Mouse (Mus musculus): ENCODE results near the gene Gmip. TPM values are rescaled to one million over a fixed set of nuclear protein-coding genes. Genes with fewer than 3 reads are reported as not detected.

The Gmip gene
- polyA plus RNA-seq, 1 experiment from 2014 or later, result 7.3 TPM

GRCm38 (mm10) chr8:69804537-69804936 lies 3.9 kb upstream of the Gmip start:
- H3K4me2 ChIP-seq (ENCODE audit: low read length), result no peak overlapping the region
- ATAC-seq (ENCODE audit: insufficient number of reproducible peaks, insufficient read depth, low FRiP score, low read depth), result no peak
- H3K27me3 ChIP-seq (ENCODE audit: control insufficient read depth, insufficient read depth, low read length), result no peaks in the 10 kb centered on the region
- H3K9ac ChIP-seq (ENCODE audit: low read length), result no peak overlapping the region
- no peaks in the 10 kb centered on the region for H3K9me3 ChIP-seq (ENCODE audit: control insufficient read depth, low read length)
- 94% methylated on average over 6 of the region's 6 CpGs for WGBS
- no peak overlapping the region for H3K4me3 ChIP-seq (ENCODE audit: control insufficient read depth in 1 of 2, insufficient read depth in 1 of 2, low read depth in 1 of 2, low read length in 2 of 2)
- no peak overlapping the region for H3K27ac ChIP-seq (replicated peaks in 1 of 2; ENCODE audit: control insufficient read depth in 1 of 2, insufficient read depth in 1 of 2, low read depth in 2 of 2, low read length in 2 of 2)
- H3K4me1 ChIP-seq (ENCODE audit: control insufficient read depth in 2 of 2, insufficient read depth in 2 of 2, low read length in 2 of 2), result peaks cover 5% of the 10 kb centered on the region in 2 experiments; a peak in 3 of 4 replicates
- peaks cover 85% of the 10 kb centered on the region for H3K36me3 ChIP-seq (ENCODE audit: control insufficient read depth, insufficient read depth, low read length)

DNA sequence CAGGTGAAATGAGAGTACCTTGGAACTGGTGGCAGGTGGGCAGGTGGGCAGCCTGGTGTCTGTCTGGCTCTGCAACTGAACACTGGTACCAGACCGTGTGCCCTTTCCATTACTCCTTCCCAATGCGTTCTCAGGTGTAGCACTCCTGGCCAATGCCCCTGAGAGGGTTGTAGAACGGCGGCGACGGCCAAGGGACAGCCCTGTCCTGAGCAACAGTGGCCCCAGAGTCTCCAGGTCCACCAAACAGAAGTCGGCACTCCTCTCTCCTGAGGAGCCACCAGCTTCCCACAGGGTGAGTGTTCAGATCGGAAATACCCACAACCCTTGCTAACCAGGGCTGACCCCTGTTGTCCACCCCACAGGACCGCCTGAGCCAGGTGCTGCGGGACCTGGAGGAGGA lies 3.4 kb upstream of the Gmip start:
- Histone ChIP-seq H3K27ac (replicated peaks in 1 of 2; ENCODE audit: control insufficient read depth in 1 of 2, insufficient read depth in 1 of 2, low read depth in 2 of 2, low read length in 2 of 2) (no peak overlapping the region), H3K4me3 (ENCODE audit: control insufficient read depth in 1 of 2, insufficient read depth in 1 of 2, low read depth in 1 of 2, low read length in 2 of 2) (no peak overlapping the region), H3K4me1 (ENCODE audit: control insufficient read depth in 2 of 2, insufficient read depth in 2 of 2, low read length in 2 of 2) (peaks cover 5% of the 10 kb centered on the region in 2 experiments; a peak in 3 of 4 replicates), H3K4me2 (ENCODE audit: low read length) (no peak overlapping the region), H3K36me3 (ENCODE audit: control insufficient read depth, insufficient read depth, low read length) (peaks cover 79% of the 10 kb centered on the region), H3K27me3 (ENCODE audit: control insufficient read depth, insufficient read depth, low read length) (no peaks in the 10 kb centered on the region), H3K9me3 (ENCODE audit: control insufficient read depth, low read length) (no peaks in the 10 kb centered on the region), H3K9ac (ENCODE audit: low read length) (no peak overlapping the region)
- WGBS, result 90% methylated on average over 10 of the region's 10 CpGs
- ATAC-seq (ENCODE audit: insufficient number of reproducible peaks, insufficient read depth, low FRiP score, low read depth), result no peak

GRCm38 (mm10) chr8:69805491-69805890 lies 3.0 kb upstream of the Gmip start:
- peaks cover 5% of the 10 kb centered on the region in 2 experiments; a peak in 3 of 4 replicates for H3K4me1 ChIP-seq (ENCODE audit: control insufficient read depth in 2 of 2, insufficient read depth in 2 of 2, low read length in 2 of 2)
- no peak for ATAC-seq (ENCODE audit: insufficient number of reproducible peaks, insufficient read depth, low FRiP score, low read depth)

DNA sequence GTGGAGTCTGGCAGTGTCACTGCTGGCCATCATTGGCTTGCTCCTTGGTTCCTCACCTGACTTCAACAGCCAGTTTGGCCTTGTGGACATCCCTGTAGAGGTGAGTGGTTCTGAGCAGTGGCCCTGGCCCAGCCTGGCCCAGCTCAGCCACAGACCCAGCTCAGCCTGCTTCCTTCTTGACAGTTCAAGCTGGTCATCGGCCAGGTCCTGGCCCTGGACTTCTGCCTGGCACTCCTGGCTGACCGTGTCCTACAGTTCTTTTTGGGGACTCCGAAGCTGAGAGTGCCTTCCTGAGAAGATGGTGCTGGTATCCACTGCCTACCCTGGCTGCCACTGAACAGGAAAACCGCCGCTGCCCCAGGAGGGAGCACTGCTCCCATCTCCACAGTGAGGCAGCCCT lies 1.2 kb upstream of the Gmip start:
- Histone ChIP-seq H3K9me3 (ENCODE audit: control insufficient read depth, low read length) (no peaks in the 10 kb centered on the region), H3K4me3 (ENCODE audit: control insufficient read depth in 1 of 2, insufficient read depth in 1 of 2, low read depth in 1 of 2, low read length in 2 of 2) (no peak overlapping the region), H3K27me3 (ENCODE audit: control insufficient read depth, insufficient read depth, low read length) (no peaks in the 10 kb centered on the region), H3K36me3 (ENCODE audit: control insufficient read depth, insufficient read depth, low read length) (peaks cover 71% of the 10 kb centered on the region), H3K4me1 (ENCODE audit: control insufficient read depth in 2 of 2, insufficient read depth in 2 of 2, low read length in 2 of 2) (peaks cover 5% of the 10 kb centered on the region in 2 experiments; a peak in 3 of 4 replicates), H3K27ac (replicated peaks in 1 of 2; ENCODE audit: control insufficient read depth in 1 of 2, insufficient read depth in 1 of 2, low read depth in 2 of 2, low read length in 2 of 2) (no peak overlapping the region), H3K4me2 (ENCODE audit: low read length) (no peak overlapping the region), H3K9ac (ENCODE audit: low read length) (no peak overlapping the region)
- WGBS, result 95% methylated on average over 5 of the region's 5 CpGs
- no peak for ATAC-seq (ENCODE audit: insufficient number of reproducible peaks, insufficient read depth, low FRiP score, low read depth)

More at GRCm38 (mm10) chr8:69805491-69805890, 3.0 kb upstream of the Gmip start:
- peaks cover 78% of the 10 kb centered on the region for H3K36me3 ChIP-seq (ENCODE audit: control insufficient read depth, insufficient read depth, low read length)
- no peak overlapping the region for H3K4me2 ChIP-seq (ENCODE audit: low read length)
- H3K9me3 ChIP-seq (ENCODE audit: control insufficient read depth, low read length), result no peaks in the 10 kb centered on the region
- no peaks in the 10 kb centered on the region for H3K27me3 ChIP-seq (ENCODE audit: control insufficient read depth, insufficient read depth, low read length)
- 90% methylated on average over 9 of the region's 9 CpGs for WGBS
- H3K9ac ChIP-seq (ENCODE audit: low read length), result no peak overlapping the region
- H3K27ac ChIP-seq (replicated peaks in 1 of 2; ENCODE audit: control insufficient read depth in 1 of 2, insufficient read depth in 1 of 2, low read depth in 2 of 2, low read length in 2 of 2), result no peak overlapping the region
- H3K4me3 ChIP-seq (ENCODE audit: control insufficient read depth in 1 of 2, insufficient read depth in 1 of 2, low read depth in 1 of 2, low read length in 2 of 2), result no peak overlapping the region

- no peaks in the 10 kb centered on the region for H3K9me3 ChIP-seq (ENCODE audit: control insufficient read depth, low read length)
- H3K4me2 ChIP-seq (ENCODE audit: low read length), result peak overlapping the region; percentile 78
- H3K27me3 ChIP-seq (ENCODE audit: control insufficient read depth, insufficient read depth, low read length), result no peaks in the 10 kb centered on the region
- H3K4me3 ChIP-seq (ENCODE audit: control insufficient read depth in 1 of 2, insufficient read depth in 1 of 2, low read depth in 1 of 2, low read length in 2 of 2), result peak overlapping the region; percentile 59
- H3K36me3 ChIP-seq (ENCODE audit: control insufficient read depth, insufficient read depth, low read length), result peaks cover 66% of the 10 kb centered on the region
- ATAC-seq (ENCODE audit: insufficient number of reproducible peaks, insufficient read depth, low FRiP score, low read depth), result no peak
- peaks cover 5% of the 10 kb centered on the region in 2 experiments; a peak in 3 of 4 replicates for H3K4me1 ChIP-seq (ENCODE audit: control insufficient read depth in 2 of 2, insufficient read depth in 2 of 2, low read length in 2 of 2)
- H3K9ac ChIP-seq (ENCODE audit: low read length), result peak overlapping the region; percentile 68
- WGBS, result 4% methylated on average over 23 of the region's 23 CpGs
- H3K27ac ChIP-seq (replicated peaks in 1 of 2; ENCODE audit: control insufficient read depth in 1 of 2, insufficient read depth in 1 of 2, low read depth in 2 of 2, low read length in 2 of 2), result no peak overlapping the region
These were observed 455 bp downstream of the Gmip start for GRCm38 (mm10) chr8:69808864-69809403.

DNA sequence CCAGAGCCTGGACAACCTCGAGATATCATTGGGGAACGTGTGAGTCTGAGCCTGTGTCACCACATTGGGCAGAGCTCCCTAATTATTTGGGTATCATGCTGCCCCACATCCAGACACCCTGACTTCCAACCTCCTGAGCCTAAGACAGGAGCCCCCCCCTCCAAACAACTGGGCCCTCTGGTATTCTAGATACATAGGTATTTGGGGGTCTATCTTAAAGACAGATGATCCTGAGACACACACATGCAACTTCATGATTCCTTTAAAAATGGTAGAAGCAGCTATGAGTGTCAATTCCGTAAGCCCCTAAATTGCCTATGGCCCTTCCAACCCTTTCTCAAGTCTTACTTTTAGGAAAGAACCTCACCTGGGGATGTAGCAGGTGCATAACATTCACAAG lies 1.3 kb downstream of the Gmip start:
- Histone ChIP-seq H3K4me3 (ENCODE audit: control insufficient read depth in 1 of 2, insufficient read depth in 1 of 2, low read depth in 1 of 2, low read length in 2 of 2) (no peak overlapping the region), H3K36me3 (ENCODE audit: control insufficient read depth, insufficient read depth, low read length) (peaks cover 66% of the 10 kb centered on the region), H3K4me1 (ENCODE audit: control insufficient read depth in 2 of 2, insufficient read depth in 2 of 2, low read length in 2 of 2) (peaks cover 5% of the 10 kb centered on the region in 2 experiments; a peak in 3 of 4 replicates), H3K4me2 (ENCODE audit: low read length) (no peak overlapping the region), H3K9me3 (ENCODE audit: control insufficient read depth, low read length) (no peaks in the 10 kb centered on the region), H3K27ac (replicated peaks in 1 of 2; ENCODE audit: control insufficient read depth in 1 of 2, insufficient read depth in 1 of 2, low read depth in 2 of 2, low read length in 2 of 2) (no peak overlapping the region), H3K27me3 (ENCODE audit: control insufficient read depth, insufficient read depth, low read length) (no peaks in the 10 kb centered on the region), H3K9ac (ENCODE audit: low read length) (no peak overlapping the region)
- 38% methylated on average over 3 of the region's 3 CpGs for WGBS
- ATAC-seq (ENCODE audit: insufficient number of reproducible peaks, insufficient read depth, low FRiP score, low read depth), result no peak

GRCm38 (mm10) chr8:69814881-69815280 lies 6.4 kb downstream of the Gmip start:
- Histone ChIP-seq H3K4me3 (ENCODE audit: control insufficient read depth in 1 of 2, insufficient read depth in 1 of 2, low read depth in 1 of 2, low read length in 2 of 2) (no peak overlapping the region), H3K4me2 (ENCODE audit: low read length) (no peak overlapping the region), H3K4me1 (ENCODE audit: control insufficient read depth in 2 of 2, insufficient read depth in 2 of 2, low read length in 2 of 2) (peaks cover 0 to 4% of the 10 kb centered on the region in 2 experiments; a peak in 2 of 4 replicates), H3K9ac (ENCODE audit: low read length) (no peak overlapping the region), H3K27ac (replicated peaks in 1 of 2; ENCODE audit: control insufficient read depth in 1 of 2, insufficient read depth in 1 of 2, low read depth in 2 of 2, low read length in 2 of 2) (no peak overlapping the region), H3K9me3 (ENCODE audit: control insufficient read depth, low read length) (no peaks in the 10 kb centered on the region), H3K27me3 (ENCODE audit: control insufficient read depth, insufficient read depth, low read length) (no peaks in the 10 kb centered on the region), H3K36me3 (ENCODE audit: control insufficient read depth, insufficient read depth, low read length) (peaks cover 61% of the 10 kb centered on the region)
- no peak for ATAC-seq (ENCODE audit: insufficient number of reproducible peaks, insufficient read depth, low FRiP score, low read depth)
- 87% methylated on average over 2 of the region's 2 CpGs for WGBS

DNA sequence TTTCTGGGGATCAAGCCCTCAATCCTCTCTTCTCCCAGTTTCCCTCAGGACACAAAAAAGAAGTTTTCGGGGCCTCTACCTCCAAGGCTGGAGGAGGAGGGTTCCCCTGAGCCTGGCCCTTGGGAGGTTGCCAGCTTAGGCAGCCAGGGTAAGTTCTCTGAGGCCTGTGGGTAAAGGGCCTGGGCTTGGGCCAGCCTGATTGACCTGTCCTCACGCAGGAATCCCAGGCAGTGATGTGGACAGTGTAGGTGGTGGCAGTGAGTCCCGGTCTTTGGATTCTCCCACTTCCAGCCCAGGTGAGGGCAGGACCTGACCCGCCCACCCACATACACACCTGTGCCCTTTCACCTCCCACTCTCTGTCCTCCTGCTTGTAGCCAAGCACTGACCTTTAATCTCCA lies 6.9 kb downstream of the Gmip start:
- H3K27me3 ChIP-seq (ENCODE audit: control insufficient read depth, insufficient read depth, low read length), result no peaks in the 10 kb centered on the region
- 93% methylated on average over 4 of the region's 4 CpGs for WGBS
- H3K4me1 ChIP-seq (ENCODE audit: control insufficient read depth in 2 of 2, insufficient read depth in 2 of 2, low read length in 2 of 2), result peaks cover 0 to 4% of the 10 kb centered on the region in 2 experiments; a peak in 2 of 4 replicates
- H3K9ac ChIP-seq (ENCODE audit: low read length), result no peak overlapping the region
- no peak overlapping the region for H3K4me2 ChIP-seq (ENCODE audit: low read length)
- H3K9me3 ChIP-seq (ENCODE audit: control insufficient read depth, low read length), result no peaks in the 10 kb centered on the region
- no peak for ATAC-seq (ENCODE audit: insufficient number of reproducible peaks, insufficient read depth, low FRiP score, low read depth)
- H3K27ac ChIP-seq (replicated peaks in 1 of 2; ENCODE audit: control insufficient read depth in 1 of 2, insufficient read depth in 1 of 2, low read depth in 2 of 2, low read length in 2 of 2), result no peak overlapping the region
- H3K36me3 ChIP-seq (ENCODE audit: control insufficient read depth, insufficient read depth, low read length), result peaks cover 59% of the 10 kb centered on the region
- no peak overlapping the region for H3K4me3 ChIP-seq (ENCODE audit: control insufficient read depth in 1 of 2, insufficient read depth in 1 of 2, low read depth in 1 of 2, low read length in 2 of 2)
